Mouse (Mus musculus): ENCODE measurements around the gene Kyat1.
"Not testable (repeated sequence)": the region's sequence is repeated elsewhere in the genome, so short reads cannot be mapped to it uniquely, and the experiment has no call there.

Gene Kyat1

GRCm38 (mm10) chr2:30214745-30215144 lies 9.1 kb upstream of the Kyat1 start:
- no peak for DNase-seq (ENCODE audit: low spot score)

- no peak for DNase-seq (ENCODE audit: low spot score)
Measured at GRCm38 (mm10) chr2:30212951-30213350, 7.3 kb upstream of the Kyat1 start.

GRCm38 (mm10) chr2:30212169-30212545 lies 6.5 kb upstream of the Kyat1 start:
- DNase-seq (ENCODE audit: low spot score), result no peak

GRCm38 (mm10) chr2:30211408-30212168 lies 5.9 kb upstream of the Kyat1 start:
- DNase-seq (ENCODE audit: low spot score), result no peak

GRCm38 (mm10) chr2:30207886-30208285 lies 2.2 kb upstream of the Kyat1 start:
- DNase-seq (ENCODE audit: low spot score), result no peak

- DNase-seq (ENCODE audit: low spot score), result no peak
Measured at GRCm38 (mm10) chr2:30207401-30207800, 1.8 kb upstream of the Kyat1 start.

GRCm38 (mm10) chr2:30205255-30205628 lies 405 bp downstream of the Kyat1 start:
- DNase-seq (ENCODE audit: low spot score), result no peak

GRCm38 (mm10) chr2:30203439-30203838 lies 2.2 kb downstream of the Kyat1 start:
- DNase-seq (ENCODE audit: low spot score), result no peak

GRCm38 (mm10) chr2:30200388-30200925 lies 5.2 kb downstream of the Kyat1 start:
- no peak for DNase-seq (ENCODE audit: low spot score)

- no peak for DNase-seq (ENCODE audit: low spot score)
Measured at GRCm38 (mm10) chr2:30199984-30200383, 5.7 kb downstream of the Kyat1 start.

GRCm38 (mm10) chr2:30198021-30198420 lies 7.6 kb downstream of the Kyat1 start:
- no peak for DNase-seq (ENCODE audit: low spot score)

- DNase-seq (ENCODE audit: low spot score), result no peak
Measured at GRCm38 (mm10) chr2:30194656-30195055, 11.0 kb downstream of the Kyat1 start.

- DNase-seq (ENCODE audit: low spot score), result no peak
Measured at GRCm38 (mm10) chr2:30191790-30192580, 13.7 kb downstream of the Kyat1 start.

- no peak for DNase-seq (ENCODE audit: low spot score)
Measured at GRCm38 (mm10) chr2:30185681-30186080, 20.0 kb downstream of the Kyat1 start.

GRCm38 (mm10) chr2:30185276-30185675 lies 20.4 kb downstream of the Kyat1 start:
- no peak for DNase-seq (ENCODE audit: low spot score)

GRCm38 (mm10) chr2:30183721-30184120 lies 21.9 kb downstream of the Kyat1 start:
- DNase-seq (ENCODE audit: low spot score), result no peak

GRCm38 (mm10) chr2:30182424-30182823 lies 23.2 kb downstream of the Kyat1 start:
- no peak for DNase-seq (ENCODE audit: low spot score)

GRCm38 (mm10) chr2:30178711-30179110 lies 26.9 kb downstream of the Kyat1 start:
- not testable (repeated sequence) for DNase-seq (ENCODE audit: low spot score)

- DNase-seq (ENCODE audit: low spot score), result peak; percentile 95
Measured at GRCm38 (mm10) chr2:30177700-30178675, 27.7 kb downstream of the Kyat1 start, which contains the start of gene Spout1. TSS of gene Spout1 (minus strand) at chr2:30178459.

GRCm38 (mm10) chr2:30176561-30176960 lies 29.1 kb downstream of the Kyat1 start:
- DNase-seq (ENCODE audit: low spot score), result no peak

- no peak for DNase-seq (ENCODE audit: low spot score)
Measured at GRCm38 (mm10) chr2:30175897-30176296, 29.8 kb downstream of the Kyat1 start.
